Mouse (Mus musculus) MEL (cell line): ENCODE data around the gene Rnf207.

Source experiments
- GATA1 ChIP-seq: IDR thresholded peaks from 2 replicates; pipeline ENCODE4 v1.6.1; 2011; ENCODE audit warnings: low read depth, low read length, improper control_type of control experiment
- MAX ChIP-seq: IDR thresholded peaks from 2 replicates; pipeline ENCODE4 v1.6.1; 2011; ENCODE audit warnings: low read length, improper control_type of control experiment
- MYC ChIP-seq: IDR thresholded peaks from 2 replicates; pipeline ENCODE4 v1.6.1; 2011; ENCODE audit warnings: low read depth, mild to moderate bottlenecking, low read length, improper control_type of control experiment, moderate library complexity
- POLR2A ChIP-seq, 2 experiments: IDR thresholded peaks; 2 replicates each; pipeline ENCODE4 v1.6.1; 2011 to 2012; ENCODE audit warnings: low read length in 2 of 2, mild to moderate bottlenecking in 2 of 2, control low read depth in 1 of 2, improper control_type of control experiment in 1 of 2, low read depth in 1 of 2, moderate library complexity in 1 of 2; ENCODE audit not compliant: control insufficient read depth in 1 of 2, insufficient read depth in 1 of 2, poor library complexity in 1 of 2
- POLR2AphosphoS5 ChIP-seq: IDR thresholded peaks from 2 replicates; pipeline ENCODE4 v1.6.1; 2012; ENCODE audit warnings: low read depth, borderline replicate concordance, mild to moderate bottlenecking, inconsistent platforms, low read length, moderate library complexity, mixed read lengths
- SMC3 ChIP-seq: IDR thresholded peaks from 2 replicates; pipeline ENCODE4 v1.6.1; 2011; ENCODE audit warnings: low read depth, low read length, improper control_type of control experiment
- USF1 ChIP-seq: IDR thresholded peaks from 2 replicates; pipeline ENCODE4 v1.6.1; 2014; ENCODE audit warnings: low read depth, mild to moderate bottlenecking, inconsistent platforms, low read length, improper control_type of control experiment, moderate library complexity

GRCm38 (mm10) chr4:152290385-152290784, 28.4 kb downstream of the Rnf207 start:
- no peak for TF ChIP-seq POLR2A (IDR thresholded peaks at IDR 0.05; ENCODE audit: control insufficient read depth in 1 of 2, insufficient read depth in 1 of 2, low read depth in 1 of 2, low read length in 2 of 2, poor library complexity in 1 of 2)
- no peak for TF ChIP-seq MYC
- no peak for TF ChIP-seq SMC3
- no peak for TF ChIP-seq POLR2AphosphoS5
- TF ChIP-seq MAX = no peak
- TF ChIP-seq GATA1 = no peak
- no peak for TF ChIP-seq USF1
